Mouse (Mus musculus) liver, embryonic 14.5 days (tissue): Measurements from ENCODE around the gene Ccl6. TPM values are rescaled to one million over a fixed set of nuclear protein-coding genes. Genes with fewer than 3 reads are reported as not detected.

Experiments used
- ATAC-seq: fragments of 200-750 bp; cut with Nextera tagmentation; 2 replicates; pipeline ENCODE4 v1.8.0; 2017; ENCODE audit warnings: moderate number of reproducible peaks, mild to moderate bottlenecking, moderate library complexity; ENCODE audit not compliant: insufficient read depth
- DNase-seq, 3 experiments: peaks; one replicate each; pipeline ENCODE4 v3.0.0-alpha.2; 2012 to 2013; ENCODE audit warnings: low read depth in 3 of 3, low spot score in 3 of 3
- H3K27ac ChIP-seq: fragments of 300-500 bp; sonication (generic); 2 replicates; pipeline ENCODE4 v1.5.1; 2014; ENCODE audit warnings: moderate library complexity, mild to moderate bottlenecking, control low read depth, inconsistent platforms
- H3K27me3 ChIP-seq: fragments of 300-500 bp; sonication (generic); 2 replicates; pipeline ENCODE4 v1.6.1; 2014; ENCODE audit warnings: mild to moderate bottlenecking, low read length, moderate library complexity; ENCODE audit not compliant: control insufficient read depth, insufficient read depth
- H3K36me3 ChIP-seq: fragments of 300-500 bp; sonication (generic); replicated peaks from 2 replicates; pipeline ENCODE4 v1.6.1; 2014; ENCODE audit warnings: low read depth; ENCODE audit not compliant: control insufficient read depth, insufficient read depth
- H3K4me1 ChIP-seq, 2 experiments: fragments of 200-500 bp in 1 of 2; fragments of 300-500 bp in 1 of 2; sonication (generic) in 1 of 2; replicated peaks; 2 replicates each; pipeline ENCODE4 v1.6.1; 2012 to 2014; ENCODE audit warnings: antibody characterized with exemption in 1 of 2, inconsistent platforms in 1 of 2, low read length in 1 of 2; ENCODE audit not compliant: control insufficient read depth in 2 of 2, insufficient read depth in 2 of 2
- H3K4me2 ChIP-seq: fragments of 300-500 bp; sonication (generic); 2 replicates; pipeline ENCODE4 v1.6.1; 2014; ENCODE audit warnings: low read depth, mild to moderate bottlenecking, control low read depth, moderate library complexity
- H3K4me3 ChIP-seq, 2 experiments: fragments of 200-500 bp in 1 of 2; fragments of 300-500 bp in 1 of 2; sonication (generic) in 1 of 2; 2 replicates each; pipeline ENCODE4 v1.5.1; 2012 to 2014; ENCODE audit warnings: low read depth in 2 of 2, low read length in 2 of 2, mild to moderate bottlenecking in 2 of 2, control low read depth in 1 of 2, inconsistent platforms in 1 of 2, moderate library complexity in 1 of 2; ENCODE audit not compliant: insufficient read depth in 1 of 2
- H3K9ac ChIP-seq: fragments of 300-500 bp; sonication (generic); replicated peaks from 2 replicates; pipeline ENCODE4 v1.6.1; 2014; ENCODE audit warnings: mild to moderate bottlenecking, control low read depth, moderate library complexity
- H3K9me3 ChIP-seq: fragments of 300-500 bp; sonication (generic); 2 replicates; pipeline ENCODE4 v1.6.1; 2016; ENCODE audit warnings: low read length, mixed read lengths; ENCODE audit not compliant: control insufficient read depth
- CTCF ChIP-seq: IDR thresholded peaks from 2 replicates; pipeline ENCODE4 v1.5.1; 2016; ENCODE audit warnings: antibody characterized with exemption, low read depth, control low read depth
- EP300 ChIP-seq: IDR thresholded peaks from 2 replicates; pipeline ENCODE4 v1.6.1; 2016; ENCODE audit warnings: antibody characterized with exemption, low read depth
- WGBS: fragments of 180-500 bp; shearing (Covaris S2); extraction: QIAGEN DNeasy Blood & Tissue Kit; methylation state at CpG from one replicate; pipeline ENCODE4 v1.1.7; 2014; ENCODE audit not compliant: insufficient replicate concordance; 5-methylcytosine and 5-hydroxymethylcytosine counted together
- polyA plus RNA-seq, 2 experiments: library from polyadenylated mRNA; depleted of rRNA in 1 of 2; stranded (reverse) in 1 of 2; unstranded in 1 of 2; fragments of >200 nt; fragmentation: Nextera tagmentation in 1 of 2; extraction: Ambion mirVana in 1 of 2; gene quantifications; 2 replicates each; pipeline versions ENCODE4 v1.2.1 to v1.2.3; 2012 to 2014

Ccl6 gene
- polyA plus RNA-seq, 2 experiments = 2.6 to 12.7 TPM

- Histone ChIP-seq H3K27ac (no peak overlapping the region), H3K9me3 (no peaks in the 10 kb centered on the region)
- 23% methylated on average over 1 of the region's 1 CpGs for WGBS
Measured at GRCm38 (mm10) chr11:83580699-83581232, 12.1 kb downstream of the Ccl6 start.

GRCm38 (mm10) chr11:83578999-83579398 lies 13.9 kb downstream of the Ccl6 start:
- ATAC-seq (no peak), DNase-seq (no peak)
- H3K27ac ChIP-seq = no peak overlapping the region
- H3K9ac ChIP-seq = no peak overlapping the region
- no peaks in the 10 kb centered on the region for H3K36me3 ChIP-seq
- H3K4me3 ChIP-seq = no peak overlapping the region
- 33% methylated on average over 3 of the region's 3 CpGs for WGBS
- no peaks in the 10 kb centered on the region for H3K9me3 ChIP-seq
- H3K4me2 ChIP-seq = no peak overlapping the region
- no peaks in the 10 kb centered on the region for H3K27me3 ChIP-seq
- TF ChIP-seq CTCF (0 out of 2 replicates have a peak, but pooled peaks have one; percentile 7), EP300 (no peak)
- H3K4me1 ChIP-seq = peaks cover 0 to 4% of the 10 kb centered on the region in 2 experiments; a peak in 1 of 4 replicates

More at GRCm38 (mm10) chr11:83580699-83581232, 12.1 kb downstream of the Ccl6 start:
- H3K27me3 ChIP-seq = no peaks in the 10 kb centered on the region
- H3K36me3 ChIP-seq = no peaks in the 10 kb centered on the region
- H3K9ac ChIP-seq = no peak overlapping the region
- no peak overlapping the region for H3K4me2 ChIP-seq
- no peak for TF ChIP-seq CTCF
- TF ChIP-seq EP300 = no peak
- ATAC-seq (no peak), DNase-seq (no peak)
- H3K4me3 ChIP-seq = no peak overlapping the region
- H3K4me1 ChIP-seq = peaks cover 0 to 4% of the 10 kb centered on the region in 2 experiments; a peak in 1 of 4 replicates

GRCm38 (mm10) chr11:83578186-83578760 lies 14.6 kb downstream of the Ccl6 start, which contains the start of gene Ccl9:
Gene Ccl9, minus strand, starts transcription at chr11:83578636.
- peaks cover 0 to 4% of the 10 kb centered on the region in 2 experiments; a peak in 1 of 4 replicates for H3K4me1 ChIP-seq
- WGBS = 32% methylated on average over 2 of the region's 2 CpGs
- H3K27me3 ChIP-seq = no peaks in the 10 kb centered on the region
- no peak within 1 kb of the TSS for H3K9ac ChIP-seq
- H3K9me3 ChIP-seq = no peaks in the 10 kb centered on the region
- no peak for DNase-seq
- ATAC-seq = no peak
- H3K36me3 ChIP-seq = no peaks in the 10 kb centered on the region
- no peak for TF ChIP-seq EP300
- no peak for TF ChIP-seq CTCF
- no peak within 1 kb of the TSS for H3K27ac ChIP-seq
- peak within 1 kb of the TSS; percentile 9 for H3K4me2 ChIP-seq
- peak within 1 kb of the TSS in 1 of 2 experiments; percentile 17; a peak in 1 of 4 replicates for H3K4me3 ChIP-seq

- H3K4me3 ChIP-seq = no peak overlapping the region
- H3K27me3 ChIP-seq = no peaks in the 10 kb centered on the region
- no peak overlapping the region for H3K9ac ChIP-seq
- ATAC-seq = no peak
- no peak overlapping the region; the same call in 1 of the 2 replicates for H3K4me2 ChIP-seq
- H3K27ac ChIP-seq = no peak overlapping the region
- DNase-seq = peak in 1 of 3 experiments; percentile 27
- no peaks in the 10 kb centered on the region for H3K9me3 ChIP-seq
- 41% methylated on average over 4 of the region's 4 CpGs for WGBS
- H3K36me3 ChIP-seq = no peaks in the 10 kb centered on the region
- H3K4me1 ChIP-seq = peaks cover 0 to 4% of the 10 kb centered on the region in 2 experiments; a peak in 2 of 4 replicates
- TF ChIP-seq EP300 (no peak), CTCF (no peak)
Measured at GRCm38 (mm10) chr11:83576927-83577555, 15.8 kb downstream of the Ccl6 start.

GRCm38 (mm10) chr11:83572834-83573233 lies 20.1 kb downstream of the Ccl6 start:
- Histone ChIP-seq H3K9me3 (no peaks in the 10 kb centered on the region), H3K4me3 (no peak overlapping the region), H3K4me2 (no peak overlapping the region), H3K4me1 (peaks cover 0 to 12% of the 10 kb centered on the region in 2 experiments; a peak in 2 of 4 replicates), H3K27me3 (no peaks in the 10 kb centered on the region), H3K27ac (no peak overlapping the region), H3K36me3 (no peaks in the 10 kb centered on the region), H3K9ac (no peak overlapping the region)
- no peak for TF ChIP-seq CTCF
- no peak for TF ChIP-seq EP300
- DNase-seq = no peak
- WGBS = 50% methylated on average over 9 of the region's 9 CpGs
- no peak for ATAC-seq
